Mouse (Mus musculus) retina, postnatal 1 day (tissue): Measurements from ENCODE around the gene Mybbp1a.

ENCODE experiments used
- DNase-seq: peaks from one replicate; pipeline ENCODE4 v3.0.0-alpha.2; 2012

The Mybbp1a gene

GRCm38 (mm10) chr11:72447475-72447874 is 6.3 kb downstream of the Mybbp1a start:
- DNase-seq = no peak

- DNase-seq = no peak
Measured at GRCm38 (mm10) chr11:72452140-72452665, 11.0 kb downstream of the Mybbp1a start.

GRCm38 (mm10) chr11:72453105-72453953 is 12.2 kb downstream of the Mybbp1a start:
- no peak for DNase-seq

- peak; percentile 44 for DNase-seq
Measured at GRCm38 (mm10) chr11:72455694-72456093, 14.5 kb downstream of the Mybbp1a start.

- DNase-seq = no peak
Measured at GRCm38 (mm10) chr11:72457995-72458496, 16.9 kb downstream of the Mybbp1a start.

GRCm38 (mm10) chr11:72458502-72458901 is 17.3 kb downstream of the Mybbp1a start:
- DNase-seq = no peak

- no peak for DNase-seq
Measured at GRCm38 (mm10) chr11:72461500-72461981, 20.4 kb downstream of the Mybbp1a start.

GRCm38 (mm10) chr11:72464821-72465220 is 23.7 kb downstream of the Mybbp1a start:
- peak; percentile 87 for DNase-seq

- peak; percentile 56 for DNase-seq
Measured at GRCm38 (mm10) chr11:72465978-72466693, 25.0 kb downstream of the Mybbp1a start.

GRCm38 (mm10) chr11:72466694-72467507 is 25.7 kb downstream of the Mybbp1a start:
- no peak for DNase-seq

- DNase-seq = no peak
Measured at GRCm38 (mm10) chr11:72468525-72468924, 27.4 kb downstream of the Mybbp1a start.

- DNase-seq = peak; percentile 76
Measured at GRCm38 (mm10) chr11:72469217-72469616, 28.1 kb downstream of the Mybbp1a start.

GRCm38 (mm10) chr11:72470004-72470403 is 28.8 kb downstream of the Mybbp1a start:
- no peak for DNase-seq

GRCm38 (mm10) chr11:72471381-72471780 is 30.2 kb downstream of the Mybbp1a start:
- no peak for DNase-seq

GRCm38 (mm10) chr11:72473540-72473939 is 32.4 kb downstream of the Mybbp1a start:
- no peak for DNase-seq

GRCm38 (mm10) chr11:72474926-72475325 is 33.8 kb downstream of the Mybbp1a start:
- no peak for DNase-seq

GRCm38 (mm10) chr11:72475408-72475807 is 34.3 kb downstream of the Mybbp1a start:
- DNase-seq = no peak

- no peak for DNase-seq
Measured at GRCm38 (mm10) chr11:72476074-72476625, 35.0 kb downstream of the Mybbp1a start.

- DNase-seq = no peak
Measured at GRCm38 (mm10) chr11:72477182-72477581, 36.0 kb downstream of the Mybbp1a start.

- no peak for DNase-seq
Measured at GRCm38 (mm10) chr11:72477653-72478052, 36.5 kb downstream of the Mybbp1a start.

GRCm38 (mm10) chr11:72478228-72478627 is 37.1 kb downstream of the Mybbp1a start:
- peak; percentile 31 for DNase-seq

GRCm38 (mm10) chr11:72479499-72479898 is 38.3 kb downstream of the Mybbp1a start:
- DNase-seq = no peak
